Mouse (Mus musculus) brain, embryonic 14.5 days (tissue): ENCODE measurements around the gene Pcmt1.

Experiments used
- CTCF ChIP-seq: fragments of 200-500 bp; IDR thresholded peaks from 2 replicates; pipeline ENCODE4 v1.5.1; 2012; ENCODE audit warnings: inconsistent platforms, mild to moderate bottlenecking, moderate library complexity, borderline replicate concordance; ENCODE audit not compliant: insufficient read depth, insufficient read length; ENCODE audit errors: extremely low read depth
- POLR2A ChIP-seq: fragments of 200-500 bp; IDR thresholded peaks from 2 replicates; pipeline ENCODE4 v1.6.1; 2012; ENCODE audit warnings: mild to moderate bottlenecking, inconsistent platforms, borderline replicate concordance; ENCODE audit not compliant: poor library complexity, insufficient read depth, insufficient read length, severe bottlenecking; ENCODE audit errors: extremely low read depth

DNA sequence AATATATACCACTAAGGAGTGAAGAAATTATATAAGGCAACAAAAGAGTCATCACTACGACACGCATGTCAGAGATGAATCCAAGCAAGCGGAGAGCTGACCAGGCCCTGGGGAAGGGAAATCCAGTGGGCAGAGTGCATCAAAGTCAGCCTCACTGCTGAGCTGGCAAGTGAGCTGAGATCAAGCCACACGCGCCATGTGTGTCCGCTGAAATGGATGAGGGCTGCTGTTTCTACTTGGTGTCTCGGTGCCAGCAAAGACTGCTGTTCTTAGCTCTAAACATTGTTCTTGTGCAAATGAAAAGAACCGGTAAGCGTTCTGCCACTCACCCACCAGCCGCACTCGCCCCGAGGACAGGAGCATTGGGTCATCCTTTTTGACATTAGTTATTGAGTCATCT lies 40.6 kb downstream of the Pcmt1 start:
- TF ChIP-seq POLR2A (no peak), CTCF (no peak)
